10 mouse cellular contexts compared by ENCODE assay signal in the genomic region with DNA sequence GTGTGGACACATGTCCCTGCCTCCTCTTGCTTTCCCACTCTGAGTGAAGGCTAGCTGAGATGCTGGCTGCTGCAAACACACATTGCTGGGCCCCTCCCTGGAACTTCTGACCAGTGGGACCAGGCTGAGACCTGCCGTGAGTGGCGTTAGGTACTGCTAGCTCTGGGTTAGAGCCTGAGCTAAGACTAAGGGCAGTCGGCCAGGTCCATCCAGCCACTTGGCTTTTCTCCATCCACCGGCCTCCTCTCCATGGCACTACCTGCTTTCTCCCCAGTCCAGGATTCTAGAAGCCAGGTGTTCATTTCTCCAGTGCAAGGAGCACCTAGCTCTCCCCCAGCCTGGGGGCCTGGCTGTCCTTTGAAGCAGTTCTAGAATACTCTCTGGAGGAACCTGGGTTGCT. TPM values are rescaled to one million over a fixed set of nuclear protein-coding genes. Genes with fewer than 3 reads are reported as not detected.
DNase-seq lines count a peak whose midpoint lies in the region; ATAC-seq and TF ChIP-seq lines count a peak whose summit lies in the region.
"Had no signal": no experiment of that assay in that cellular context is flagged by ENCODE, and none has a peak within 500 bp of the region (broad histone marks: within the 10 kb centered on the region; RNA-seq: fewer than 3 reads in every experiment).

No protein-coding gene starts in this region.

- H3K36me3 ChIP-seq in heart, embryonic 15.5 days, result no peaks in the 10 kb centered on the region
- H3K36me3 ChIP-seq in heart, embryonic 11.5 days (ENCODE audit: control insufficient read depth, insufficient read depth, low read length), result no peaks in the 10 kb centered on the region
- H3K36me3 ChIP-seq in E14TG2a.4 (ENCODE audit: insufficient read depth, low read length), result no peaks in the 10 kb centered on the region
- H3K36me3 ChIP-seq in kidney, postnatal 0 days (ENCODE audit: insufficient read depth, low read length), result no peaks in the 10 kb centered on the region
- H3K36me3 ChIP-seq: limb, embryonic 10.5 days had no signal

- peaks cover 25% of the 10 kb centered on the region for H3K4me1 ChIP-seq in heart, embryonic 15.5 days (replicated peaks)
- peaks cover 5% of the 10 kb centered on the region; the same call in 1 of the 2 replicates for H3K4me1 ChIP-seq in heart, embryonic 11.5 days (ENCODE audit: control insufficient read depth, insufficient read depth, low read length)
- peaks cover 84% of the 10 kb centered on the region for H3K4me1 ChIP-seq in E14TG2a.4 (replicated peaks; ENCODE audit: low read depth, low read length)
- H3K4me1 ChIP-seq in kidney, postnatal 0 days (replicated peaks; ENCODE audit: insufficient read depth, low read length), result 0 out of 2 replicates have a peak, but pooled peaks cover 7% of the 10 kb centered on the region

- H3K27ac ChIP-seq in heart, embryonic 15.5 days, result 0 out of 2 replicates have a peak overlapping the region, but pooled peaks have one; percentile 22
- H3K27ac ChIP-seq in heart, embryonic 11.5 days (ENCODE audit: low read depth, low read length), result no peak overlapping the region
- peak overlapping the region; percentile 47 for H3K27ac ChIP-seq in kidney, postnatal 0 days
- H3K27ac ChIP-seq: limb, embryonic 10.5 days had no signal

- no peak for TF ChIP-seq CTCF in E14TG2a.4 (conservative IDR thresholded peaks at IDR 0.05; ENCODE audit: low read length)
- no peak for TF ChIP-seq CTCF in kidney, postnatal 0 days (IDR thresholded peaks at IDR 0.05; ENCODE audit: low read depth)

- ATAC-seq in heart, embryonic 15.5 days (replicated peaks; ENCODE audit: insufficient number of reproducible peaks, insufficient read depth, low FRiP score, low read depth), result no peak
- no peak for ATAC-seq in heart, embryonic 11.5 days (replicated peaks; ENCODE audit: insufficient number of reproducible peaks, low FRiP score, low TSS enrichment)
- ATAC-seq in kidney, postnatal 0 days (replicated peaks; ENCODE audit: low FRiP score, low read depth), result no peak

- 67% methylated on average over 4 of the region's 4 CpGs for WGBS in heart, embryonic 15.5 days
- WGBS in heart, embryonic 11.5 days (ENCODE audit: insufficient replicate concordance), result 70% methylated on average over 4 of the region's 4 CpGs
- WGBS in kidney, postnatal 0 days, result 69% methylated on average over 4 of the region's 4 CpGs

- no peak overlapping the region for H3K9ac ChIP-seq in heart, embryonic 15.5 days
- no peak overlapping the region for H3K9ac ChIP-seq in heart, embryonic 11.5 days (ENCODE audit: low read depth, low read length)
- H3K9ac ChIP-seq in kidney, postnatal 0 days (ENCODE audit: low read depth, low read length), result no peak overlapping the region

- no peak overlapping the region for H3K4me3 ChIP-seq in heart, embryonic 15.5 days
- no peak overlapping the region for H3K4me3 ChIP-seq in heart, embryonic 11.5 days (ENCODE audit: low read depth, low read length)
- H3K4me3 ChIP-seq in E14TG2a.4 (replicated peaks; ENCODE audit: low read length), result peak overlapping the region; percentile 68; the same call in 1 of the 2 replicates
- no peak overlapping the region for H3K4me3 ChIP-seq in kidney, postnatal 0 days (replicated peaks; ENCODE audit: low read depth, low read length)

- H3K27me3 ChIP-seq in heart, embryonic 15.5 days, result no peaks in the 10 kb centered on the region
- H3K27me3 ChIP-seq in heart, embryonic 11.5 days (ENCODE audit: control insufficient read depth, insufficient read depth, low read length), result no peaks in the 10 kb centered on the region
- peaks cover 22% of the 10 kb centered on the region for H3K27me3 ChIP-seq in E14TG2a.4 (ENCODE audit: insufficient read depth, low read length)
- H3K27me3 ChIP-seq in kidney, postnatal 0 days (ENCODE audit: insufficient read depth, low read length), result no peaks in the 10 kb centered on the region

- DNase-seq in cerebellum, adult 9-10 months, result peak; percentile 39
- DNase-seq in kidney, postnatal 0 days (ENCODE audit: low spot score), result no peak
- no peak for DNase-seq in layer of hippocampus, adult 11-12 months (ENCODE audit: low spot score)
- DNase-seq in Muller cell, postnatal 12 days (ENCODE audit: inconsistent ontology term), result no peak
- DNase-seq in urinary bladder, postnatal 14 days (ENCODE audit: low spot score), result no peak
- DNase-seq: right cerebral cortex, postnatal 14 days had no signal

- H3K4me2 ChIP-seq in heart, embryonic 15.5 days, result no peak overlapping the region
- H3K4me2 ChIP-seq in heart, embryonic 11.5 days, result no peak overlapping the region
- H3K4me2 ChIP-seq in kidney, postnatal 0 days (ENCODE audit: low read length), result no peak overlapping the region

- no peaks in the 10 kb centered on the region for H3K9me3 ChIP-seq in heart, embryonic 15.5 days (replicated peaks)
- H3K9me3 ChIP-seq in heart, embryonic 11.5 days (replicated peaks; ENCODE audit: control insufficient read depth, low read length), result no peaks in the 10 kb centered on the region
- H3K9me3 ChIP-seq in E14TG2a.4 (ENCODE audit: low read length), result no peaks in the 10 kb centered on the region
- no peaks in the 10 kb centered on the region for H3K9me3 ChIP-seq in kidney, postnatal 0 days (replicated peaks; ENCODE audit: low read length)
- H3K9me3 ChIP-seq: limb, embryonic 10.5 days had no signal

RNA-seq across cellular contexts. Expression of gene Tmem37, which starts 1.1 kb away (rescaled TPM):
- 7.3 and 10.7 TPM in 2 replicates for polyA plus RNA-seq in heart, embryonic 15.5 days (2015; fragmentation: Nextera tagmentation; extraction: Ambion mirVana)
- 19.1 and 19.6 TPM in 2 replicates for polyA plus RNA-seq in heart, embryonic 11.5 days (2014; fragmentation: Nextera tagmentation; extraction: Ambion mirVana)
- polyA plus RNA-seq in kidney, postnatal 0 days (2015; fragmentation: Nextera tagmentation; extraction: Ambion mirVana), result 166 and 180 TPM in 2 replicates

RNA-seq across cellular contexts. Expression of gene Dbi, which starts 45.9 kb away (rescaled TPM):
- 623 and 771 TPM in 2 replicates for polyA plus RNA-seq in heart, embryonic 15.5 days (2015; fragmentation: Nextera tagmentation; extraction: Ambion mirVana)
- polyA plus RNA-seq in heart, embryonic 11.5 days (2014; fragmentation: Nextera tagmentation; extraction: Ambion mirVana), result 639 and 662 TPM in 2 replicates
- 1,314 and 1,400 TPM in 2 replicates for polyA plus RNA-seq in kidney, postnatal 0 days (2015; fragmentation: Nextera tagmentation; extraction: Ambion mirVana)

RNA-seq across cellular contexts. Expression of gene 3110009E18Rik, which starts 46.1 kb away (rescaled TPM):
- polyA plus RNA-seq in heart, embryonic 15.5 days (2015; fragmentation: Nextera tagmentation; extraction: Ambion mirVana), result 8.2 and 13.6 TPM in 2 replicates
- 11.8 and 13.1 TPM in 2 replicates for polyA plus RNA-seq in heart, embryonic 11.5 days (2014; fragmentation: Nextera tagmentation; extraction: Ambion mirVana)
- polyA plus RNA-seq in kidney, postnatal 0 days (2015; fragmentation: Nextera tagmentation; extraction: Ambion mirVana), result 19.3 and 22.5 TPM in 2 replicates
